Mouse (Mus musculus) forebrain, embryonic 16.5 days (tissue): ENCODE results near the gene Zfp787. TPM values are rescaled to one million over a fixed set of nuclear protein-coding genes. Genes with fewer than 3 reads are reported as not detected.
A peak's percentile ranks its signal among the peaks of the same experiment; 100 is the strongest.
"Not testable (repeated sequence)": the region's sequence is repeated elsewhere in the genome, so short reads cannot be mapped to it uniquely, and the experiment has no call there.

ENCODE experiments used
- ATAC-seq: fragments of 200-750 bp; cut with Nextera tagmentation; 2 replicates; pipeline ENCODE4 v1.8.0; 2017; ENCODE audit warnings: mild to moderate bottlenecking, moderate library complexity
- H3K27ac ChIP-seq: fragments of 300-500 bp; sonication (generic); 2 replicates; pipeline ENCODE4 v1.5.1; 2014; ENCODE audit warnings: low read length, control low read depth
- H3K27me3 ChIP-seq: fragments of 300-500 bp; sonication (generic); replicated peaks from 2 replicates; pipeline ENCODE4 v1.6.1; 2014; ENCODE audit warnings: low read length; ENCODE audit not compliant: control insufficient read depth, insufficient read depth
- H3K36me3 ChIP-seq: fragments of 300-500 bp; sonication (generic); 2 replicates; pipeline ENCODE4 v1.6.1; 2014; ENCODE audit not compliant: control insufficient read depth, insufficient read depth
- H3K4me1 ChIP-seq: fragments of 300-500 bp; sonication (generic); replicated peaks from 2 replicates; pipeline ENCODE4 v1.6.1; 2014; ENCODE audit warnings: low read length; ENCODE audit not compliant: control insufficient read depth, insufficient read depth
- H3K4me2 ChIP-seq: fragments of 300-500 bp; sonication (generic); 2 replicates; pipeline ENCODE4 v1.6.1; 2014; ENCODE audit warnings: mild to moderate bottlenecking, low read length, control low read depth
- H3K4me3 ChIP-seq: fragments of 300-500 bp; sonication (generic); replicated peaks from 2 replicates; pipeline ENCODE4 v1.5.1; 2014; ENCODE audit warnings: mild to moderate bottlenecking, low read length, control low read depth
- H3K9ac ChIP-seq: fragments of 300-500 bp; sonication (generic); replicated peaks from 2 replicates; pipeline ENCODE4 v1.6.1; 2014; ENCODE audit warnings: low read depth, low read length, control low read depth
- H3K9me3 ChIP-seq: fragments of 300-500 bp; sonication (generic); 2 replicates; pipeline ENCODE4 v1.6.1; 2016; ENCODE audit warnings: low read length; ENCODE audit not compliant: control insufficient read depth
- WGBS: fragments of 180-500 bp; shearing (Covaris S2); extraction: QIAGEN DNeasy Blood & Tissue Kit; methylation state at CpG from one replicate; pipeline ENCODE4 v1.1.7; 2014; 5-methylcytosine and 5-hydroxymethylcytosine counted together
- polyA plus RNA-seq: library from polyadenylated mRNA; unstranded; fragments of >200 nt; fragmentation: Nextera tagmentation; extraction: Ambion mirVana; gene quantifications from 2 replicates; pipeline ENCODE4 v1.2.1, GENCODE M21; 2015

Zfp787 gene
- polyA plus RNA-seq, 1 experiment from 2014 or later = 21.3 TPM

- no peak overlapping the region for H3K4me3 ChIP-seq
- no peak overlapping the region for H3K9ac ChIP-seq
- no peaks in the 10 kb centered on the region for H3K9me3 ChIP-seq
- 38% methylated on average over 2 of the region's 2 CpGs for WGBS
- H3K4me2 ChIP-seq = no peak overlapping the region
- peak overlapping the region; percentile 33; the same call in 1 of the 2 replicates for H3K27ac ChIP-seq
- no peaks in the 10 kb centered on the region for H3K36me3 ChIP-seq
- H3K4me1 ChIP-seq = peaks cover 16% of the 10 kb centered on the region
- H3K27me3 ChIP-seq = no peaks in the 10 kb centered on the region
- ATAC-seq = peak; percentile 51
Observed at GRCm38 (mm10) chr7:6143991-6144531, 11.7 kb downstream of the Zfp787 start.

GRCm38 (mm10) chr7:6139295-6139694 lies 16.5 kb downstream of the Zfp787 start:
- Histone ChIP-seq H3K4me1 (peaks cover 7% of the 10 kb centered on the region), H3K9me3 (no peaks in the 10 kb centered on the region), H3K27me3 (no peaks in the 10 kb centered on the region), H3K4me2 (no peak overlapping the region), H3K27ac (no peak overlapping the region), H3K4me3 (no peak overlapping the region), H3K36me3 (no peaks in the 10 kb centered on the region), H3K9ac (no peak overlapping the region)
- 74% methylated on average over 3 of the region's 3 CpGs for WGBS
- no peak for ATAC-seq

GRCm38 (mm10) chr7:6136497-6136896 lies 19.3 kb downstream of the Zfp787 start:
- peaks cover 10% of the 10 kb centered on the region; the same call in 1 of the 2 replicates for H3K9me3 ChIP-seq
- ATAC-seq = no peak
- no peak overlapping the region for H3K9ac ChIP-seq
- no peaks in the 10 kb centered on the region for H3K27me3 ChIP-seq
- no peaks in the 10 kb centered on the region for H3K4me1 ChIP-seq
- no peak overlapping the region for H3K4me2 ChIP-seq
- no peak overlapping the region for H3K27ac ChIP-seq
- no peak overlapping the region for H3K4me3 ChIP-seq
- peaks cover 17% of the 10 kb centered on the region for H3K36me3 ChIP-seq

DNA sequence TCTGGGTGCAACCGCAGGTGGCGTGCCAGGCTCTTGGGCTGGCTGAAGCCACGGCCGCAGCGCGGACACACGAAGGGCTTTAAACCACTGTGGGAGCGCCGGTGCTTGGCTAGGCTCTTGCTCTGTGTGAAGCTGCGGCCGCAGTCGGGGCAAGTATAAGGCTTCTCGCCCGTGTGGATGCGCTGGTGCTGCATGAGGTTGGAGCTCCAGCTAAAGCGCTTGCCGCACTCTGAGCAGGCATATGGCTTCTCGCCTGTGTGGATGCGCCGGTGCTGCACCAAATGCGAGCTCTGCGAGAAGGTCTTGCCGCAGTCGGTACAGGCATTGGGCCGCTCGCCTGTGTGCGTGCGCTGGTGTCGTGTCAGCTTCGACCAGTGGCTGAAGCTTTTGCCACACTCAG lies 23.2 kb downstream of the Zfp787 start:
- 79% methylated on average over 30 of the region's 30 CpGs for WGBS
- peaks cover 10% of the 10 kb centered on the region; the same call in 1 of the 2 replicates for H3K9me3 ChIP-seq
- no peak for ATAC-seq
- H3K27ac ChIP-seq = no peak overlapping the region
- H3K9ac ChIP-seq = no peak overlapping the region
- no peak overlapping the region for H3K4me3 ChIP-seq
- H3K4me2 ChIP-seq = no peak overlapping the region
- no peaks in the 10 kb centered on the region for H3K4me1 ChIP-seq
- H3K27me3 ChIP-seq = no peaks in the 10 kb centered on the region
- peaks cover 17% of the 10 kb centered on the region for H3K36me3 ChIP-seq

GRCm38 (mm10) chr7:6130346-6130745 lies 25.5 kb downstream of the Zfp787 start:
- Histone ChIP-seq H3K27me3 (no peaks in the 10 kb centered on the region), H3K4me3 (no peak overlapping the region), H3K4me1 (no peaks in the 10 kb centered on the region), H3K27ac (no peak overlapping the region), H3K36me3 (peaks cover 17% of the 10 kb centered on the region), H3K9ac (no peak overlapping the region), H3K9me3 (peaks cover 10% of the 10 kb centered on the region; the same call in 1 of the 2 replicates), H3K4me2 (no peak overlapping the region)
- 58% methylated on average over 4 of the region's 4 CpGs for WGBS
- ATAC-seq = no peak

DNA sequence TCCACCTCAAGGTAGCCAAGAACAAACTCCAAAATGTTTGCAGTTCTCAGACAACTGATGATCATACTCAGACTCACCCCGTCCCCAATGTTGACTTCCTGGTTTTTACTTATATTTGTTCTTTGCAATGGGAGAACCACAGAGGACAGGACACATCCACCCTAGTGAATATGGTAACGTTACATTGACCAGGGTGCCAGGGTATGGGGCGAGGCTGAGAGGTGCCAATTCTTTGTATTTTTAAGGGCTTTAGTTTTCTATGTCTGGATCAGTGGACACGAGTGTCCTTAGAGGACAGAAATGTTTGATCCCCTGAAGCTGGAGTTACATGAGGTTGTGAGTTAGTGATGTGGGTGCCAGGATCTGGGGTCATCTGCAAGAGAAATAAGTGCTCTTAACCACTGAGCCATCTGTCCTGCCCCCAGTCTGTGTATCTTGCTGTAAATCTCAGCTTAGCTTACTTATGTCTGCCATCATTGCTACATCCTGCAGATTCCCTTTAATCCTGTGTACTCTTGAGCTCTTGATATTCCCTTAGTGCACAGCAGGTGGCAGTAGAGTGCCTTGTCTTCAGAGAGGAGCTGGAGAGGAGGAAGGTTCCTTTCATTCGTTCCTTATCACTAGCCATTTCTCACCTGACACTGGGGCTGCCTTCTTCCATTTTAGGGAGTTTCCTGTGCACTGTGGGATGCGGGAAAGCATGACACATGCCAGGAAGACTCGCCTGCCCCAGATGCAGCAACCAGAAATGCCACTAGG lies 28.9 kb downstream of the Zfp787 start:
- Histone ChIP-seq H3K4me1 (no peaks in the 10 kb centered on the region), H3K9me3 (no peaks in the 10 kb centered on the region), H3K27ac (no peak overlapping the region), H3K4me3 (no peak overlapping the region), H3K27me3 (no peaks in the 10 kb centered on the region), H3K4me2 (no peak overlapping the region), H3K36me3 (no peaks in the 10 kb centered on the region), H3K9ac (no peak overlapping the region)
- peak; percentile 86 for ATAC-seq
- WGBS = 37% methylated on average over 7 of the region's 7 CpGs

GRCm38 (mm10) chr7:6121128-6121527 lies 34.7 kb downstream of the Zfp787 start:
- H3K36me3 ChIP-seq = not testable (repeated sequence)

DNA sequence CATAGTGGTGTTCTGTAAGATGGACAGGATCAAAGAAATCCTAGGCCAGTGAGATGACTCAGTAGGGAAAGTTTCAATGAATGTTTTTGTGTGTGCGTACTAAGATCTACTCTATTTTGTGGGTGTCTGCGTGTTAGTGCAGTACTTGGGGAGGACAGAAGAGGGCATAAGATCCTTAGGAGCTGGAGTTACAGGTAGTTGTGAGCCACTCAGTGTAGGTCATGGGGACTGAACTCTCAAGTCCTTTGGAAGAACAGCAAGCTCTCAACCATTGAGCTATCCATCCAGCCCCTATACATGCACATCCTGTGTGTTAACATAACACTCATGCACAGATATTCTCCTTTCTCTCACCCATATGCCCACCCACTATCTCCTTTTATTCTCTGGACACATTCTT lies 35.7 kb downstream of the Zfp787 start:
- H3K27me3 ChIP-seq, H3K4me1 ChIP-seq, H3K4me2 ChIP-seq, H3K27ac ChIP-seq, H3K9ac ChIP-seq, H3K9me3 ChIP-seq, H3K4me3 ChIP-seq, ATAC-seq, H3K36me3 ChIP-seq: not testable (repeated sequence)
- WGBS = 85% methylated on average over 2 of the region's 2 CpGs

More at GRCm38 (mm10) chr7:6121128-6121527, 34.7 kb downstream of the Zfp787 start:
- H3K27ac ChIP-seq, H3K9ac ChIP-seq, H3K4me1 ChIP-seq, H3K9me3 ChIP-seq, ATAC-seq, H3K4me2 ChIP-seq, H3K4me3 ChIP-seq, H3K27me3 ChIP-seq: not testable (repeated sequence)
- 66% methylated on average over 1 of the region's 1 CpGs for WGBS

DNA sequence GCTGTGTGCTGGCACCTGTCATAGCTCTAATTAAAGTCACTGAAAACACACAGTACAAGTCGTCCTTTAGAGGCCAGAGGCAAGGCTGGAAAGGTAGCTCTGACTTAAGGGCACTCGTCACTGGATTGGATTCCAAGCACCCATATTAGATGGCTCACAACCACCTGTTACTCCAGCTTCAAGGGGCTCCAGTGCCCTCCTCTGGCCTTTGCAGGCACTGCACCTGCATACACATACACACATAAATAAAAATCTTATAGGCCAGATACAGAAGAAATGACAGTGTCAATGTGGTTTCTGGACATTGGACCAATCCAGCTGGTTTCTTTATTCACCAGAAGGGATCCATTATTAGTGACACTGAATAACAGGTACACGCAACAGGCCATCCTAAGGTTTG lies 36.3 kb downstream of the Zfp787 start:
- Histone ChIP-seq H3K4me2 (no peak overlapping the region), H3K36me3 (no peaks in the 10 kb centered on the region), H3K4me1 (no peaks in the 10 kb centered on the region), H3K27me3 (no peaks in the 10 kb centered on the region), H3K9ac (no peak overlapping the region), H3K4me3 (no peak overlapping the region), H3K27ac (no peak overlapping the region), H3K9me3 (no peaks in the 10 kb centered on the region)
- WGBS = 81% methylated on average over 3 of the region's 3 CpGs
- no peak for ATAC-seq
